Mouse (Mus musculus) induced T-regulatory cell, adult 2 months (primary cell): ENCODE data around the gene Slc2a1.
A peak's percentile ranks its signal among the peaks of the same experiment; 100 is the strongest.

Source experiments
- DNase-seq: peaks from one replicate; pipeline ENCODE4 v3.0.0-alpha.2; 2012; ENCODE audit warnings: low read depth

The Slc2a1 gene

GRCm38 (mm10) chr4:119180133-119180707 is 71.7 kb downstream of the Slc2a1 start:
- DNase-seq, result peak; percentile 28

- DNase-seq, result no peak
Measured at GRCm38 (mm10) chr4:119181456-119181855, 72.9 kb downstream of the Slc2a1 start.

DNA sequence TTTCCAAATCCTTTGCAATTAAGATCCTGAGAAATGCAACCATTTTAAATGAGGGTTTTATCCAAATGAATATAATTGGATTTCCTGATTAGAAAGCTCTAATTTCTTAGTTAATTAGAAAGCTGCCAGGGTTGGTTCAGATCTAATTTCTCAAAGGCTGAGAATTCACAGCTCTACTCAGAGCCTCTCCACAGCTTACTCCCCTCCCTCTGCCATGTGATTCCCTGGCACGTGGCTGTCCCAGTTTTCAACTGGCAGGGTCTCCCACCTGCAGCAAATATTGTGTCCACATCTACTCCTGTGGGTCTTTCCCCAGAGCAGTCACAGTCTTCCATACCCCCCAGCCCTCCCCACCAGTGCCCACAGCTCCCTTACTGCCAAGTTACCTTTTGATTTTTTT is 75.0 kb downstream of the Slc2a1 start:
- DNase-seq, result no peak

- no peak for DNase-seq
Measured at GRCm38 (mm10) chr4:119185771-119186170, 77.3 kb downstream of the Slc2a1 start.
